Comparison of ENCODE assay signal across 13 mouse cellular contexts in the genomic region with DNA sequence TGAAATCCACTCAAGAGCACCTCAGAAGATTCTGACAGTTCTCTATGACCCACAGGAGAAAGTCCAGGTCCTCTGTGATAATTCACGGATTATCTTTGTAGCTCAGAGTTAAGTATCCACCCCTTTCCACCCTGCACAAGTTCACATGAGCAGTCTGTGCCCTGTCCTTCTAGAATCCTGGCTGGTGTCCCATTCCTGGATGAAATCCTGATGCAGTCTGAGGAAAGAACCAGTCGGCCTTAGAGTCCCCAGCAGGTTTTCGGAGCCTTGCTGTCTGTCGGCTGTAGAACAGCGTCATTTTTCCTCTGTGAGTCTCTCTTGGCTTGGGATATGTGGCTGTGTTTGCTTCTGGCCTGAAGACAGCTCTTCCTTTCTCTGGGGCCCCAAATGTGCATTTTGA.
A peak's percentile ranks its signal among the peaks of the same experiment; 100 is the strongest.
DNase-seq lines count a peak whose midpoint lies in the region; ATAC-seq and TF ChIP-seq lines count a peak whose summit lies in the region.
"Had no signal": no experiment of that assay in that cellular context is flagged by ENCODE, and none has a peak within 500 bp of the region (broad histone marks: within the 10 kb centered on the region; RNA-seq: fewer than 3 reads in every experiment).

No protein-coding gene starts in this region.

- H3K36me3 ChIP-seq in heart, embryonic 11.5 days (ENCODE audit: control insufficient read depth, insufficient read depth, low read length): no peaks in the 10 kb centered on the region
- no peaks in the 10 kb centered on the region for H3K36me3 ChIP-seq in forebrain, postnatal 0 days (ENCODE audit: insufficient read depth)
- H3K36me3 ChIP-seq: embryonic facial prominence, embryonic 12.5 days; forebrain, embryonic 10.5 days had no signal

- no peak overlapping the region for H3K4me2 ChIP-seq in heart, embryonic 11.5 days
- H3K4me2 ChIP-seq in forebrain, postnatal 0 days (ENCODE audit: low read depth): no peak overlapping the region
- H3K4me2 ChIP-seq: embryonic facial prominence, embryonic 12.5 days had no signal

- H3K27me3 ChIP-seq in heart, embryonic 11.5 days (ENCODE audit: control insufficient read depth, insufficient read depth, low read length): no peaks in the 10 kb centered on the region
- H3K27me3 ChIP-seq in forebrain, postnatal 0 days (ENCODE audit: insufficient read depth, low read length): no peaks in the 10 kb centered on the region
- H3K27me3 ChIP-seq: embryonic facial prominence, embryonic 12.5 days had no signal

- 62% methylated on average over 5 of the region's 5 CpGs for WGBS in heart, embryonic 11.5 days (ENCODE audit: insufficient replicate concordance)
- 87% methylated on average over 5 of the region's 5 CpGs for WGBS in forebrain, postnatal 0 days

- H3K9ac ChIP-seq in heart, embryonic 11.5 days (ENCODE audit: low read depth, low read length): no peak overlapping the region
- H3K9ac ChIP-seq in forebrain, postnatal 0 days: no peak overlapping the region
- H3K9ac ChIP-seq: embryonic facial prominence, embryonic 12.5 days had no signal

- no peak for ATAC-seq in heart, embryonic 11.5 days (replicated peaks; ENCODE audit: insufficient number of reproducible peaks, low FRiP score, low TSS enrichment)
- ATAC-seq in forebrain, postnatal 0 days: no peak
- ATAC-seq in megakaryocyte, adult 5-6 weeks (ENCODE audit: poor library complexity, severe bottlenecking): no peak

- H3K27ac ChIP-seq in heart, embryonic 11.5 days (ENCODE audit: low read depth, low read length): no peak overlapping the region
- no peak overlapping the region for H3K27ac ChIP-seq in forebrain, postnatal 0 days (ENCODE audit: low read depth, low read length)
- H3K27ac ChIP-seq: embryonic facial prominence, embryonic 12.5 days; forebrain, embryonic 10.5 days had no signal

- no peaks in the 10 kb centered on the region for H3K9me3 ChIP-seq in heart, embryonic 11.5 days (replicated peaks; ENCODE audit: control insufficient read depth, low read length)
- no peaks in the 10 kb centered on the region for H3K9me3 ChIP-seq in forebrain, postnatal 0 days (ENCODE audit: low read length)
- H3K9me3 ChIP-seq: embryonic facial prominence, embryonic 12.5 days; forebrain, embryonic 10.5 days had no signal

- H3K4me1 ChIP-seq in heart, embryonic 11.5 days (ENCODE audit: control insufficient read depth, insufficient read depth, low read length): no peaks in the 10 kb centered on the region
- no peaks in the 10 kb centered on the region for H3K4me1 ChIP-seq in forebrain, postnatal 0 days (ENCODE audit: insufficient read depth)
- H3K4me1 ChIP-seq: embryonic facial prominence, embryonic 12.5 days; forebrain, embryonic 10.5 days had no signal

- H3K4me3 ChIP-seq in heart, embryonic 11.5 days (ENCODE audit: low read depth, low read length): no peak overlapping the region
- H3K4me3 ChIP-seq in forebrain, postnatal 0 days (ENCODE audit: low read depth, low read length): no peak overlapping the region
- H3K4me3 ChIP-seq: embryonic facial prominence, embryonic 12.5 days; forebrain, embryonic 10.5 days; myocyte had no signal

- no peak for TF ChIP-seq CTCF in forebrain, postnatal 0 days (IDR thresholded peaks at IDR 0.05; ENCODE audit: low read depth)

- peak; percentile 91 for DNase-seq in heart, adult 11 months
- peak; percentile 20 for DNase-seq in lung, postnatal 14 days
- no peak for DNase-seq in lung, postnatal 4 days
- peak; percentile 31 for DNase-seq in cerebellum, adult 9-10 months
- peak; percentile 47 for DNase-seq in heart, postnatal 4 days
- no peak for DNase-seq in forebrain, postnatal 0 days
- DNase-seq: kidney, adult 8-10 months; right cerebral cortex, postnatal 25 days had no signal

Comparison
In these comparisons a context has a peak if more than half of its experiments do, and no peak if none do; other contexts are left out.
1. DNase-seq: peak in heart, adult 11 months (single experiment), lung, postnatal 14 days (single experiment), cerebellum, adult 9-10 months (single experiment) and heart, postnatal 4 days (single experiment); none in lung, postnatal 4 days (0 of 2) and forebrain, postnatal 0 days (single experiment).